Mouse (Mus musculus) thymus, postnatal 4 days (tissue): ENCODE measurements at regions not wholly inside any gene's neighbourhood (a gene's known extent, or its start where the extent isn't known, plus 50 kb on each side); places are given as distances from the start of the nearest gene placed in this dataset.
A peak's percentile ranks its signal among the peaks of the same experiment; 100 is the strongest.

Source experiments
- DNase-seq: peaks from one replicate; pipeline ENCODE4 v3.0.0; 2021

GRCm38 (mm10) chr3:35547696-35548095, 206.2 kb upstream of the Atp11b start:
- no peak for DNase-seq

GRCm38 (mm10) chr3:35551791-35552190, 202.1 kb upstream of the Atp11b start:
- no peak for DNase-seq

- no peak for DNase-seq
Measured at GRCm38 (mm10) chr3:35560425-35560824, 193.5 kb upstream of the Atp11b start.

GRCm38 (mm10) chr3:35574402-35574801, 179.5 kb upstream of the Atp11b start:
- DNase-seq: peak; percentile 16
